Mouse (Mus musculus) ovary, postnatal 14 days (tissue): ENCODE results near the gene Cdc42se2.

Source experiments
- DNase-seq: peaks from one replicate; pipeline ENCODE4 v3.0.0; 2022; ENCODE audit warnings: low spot score

Gene Cdc42se2

GRCm38 (mm10) chr11:54708153-54708552, 79.3 kb downstream of the Cdc42se2 start:
- no peak for DNase-seq

GRCm38 (mm10) chr11:54703306-54703705, 84.2 kb downstream of the Cdc42se2 start:
- peak; percentile 63 for DNase-seq

GRCm38 (mm10) chr11:54701848-54702247, 85.6 kb downstream of the Cdc42se2 start:
- no peak for DNase-seq

DNA sequence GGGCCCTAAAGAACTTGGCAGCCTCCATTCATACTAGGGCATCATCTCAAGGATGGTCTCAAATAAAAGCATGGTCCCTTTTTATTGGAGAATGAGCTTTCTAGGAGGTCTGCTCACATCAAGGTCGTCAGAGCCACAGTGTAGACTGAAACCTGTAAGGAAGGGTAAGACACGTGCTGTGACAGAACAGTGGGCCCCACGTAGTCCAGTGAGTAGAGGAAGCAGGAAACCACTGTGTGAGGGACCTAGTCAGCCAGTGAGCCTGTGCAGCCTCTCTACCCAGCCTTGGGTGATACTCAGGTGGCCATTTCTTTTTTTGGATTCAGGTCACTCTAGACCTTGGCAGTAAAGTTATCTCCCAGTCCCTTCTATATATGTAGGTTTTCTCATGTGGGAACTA, 87.5 kb downstream of the Cdc42se2 start:
- DNase-seq = no peak

DNA sequence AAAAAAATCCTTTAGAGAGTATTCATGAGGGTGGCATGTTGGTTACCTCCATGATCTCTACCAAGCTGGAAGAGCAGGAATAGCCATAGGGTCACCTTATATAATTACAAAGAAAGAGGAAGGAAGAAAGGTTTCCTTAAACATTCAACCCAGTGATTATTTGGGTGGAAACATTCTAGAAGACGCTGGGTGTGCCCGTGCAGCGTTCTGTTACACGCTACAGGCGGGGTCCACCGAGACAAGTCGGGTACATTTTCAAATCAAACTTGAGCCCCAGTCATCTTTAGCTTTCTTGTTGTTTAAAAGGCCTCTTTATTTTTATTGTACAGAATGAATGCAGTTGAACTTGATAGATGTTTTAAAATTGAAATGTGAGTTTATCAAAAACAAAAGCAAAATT, 88.8 kb downstream of the Cdc42se2 start:
- no peak for DNase-seq

- DNase-seq = no peak
Measured at GRCm38 (mm10) chr11:54697611-54698010, 89.9 kb downstream of the Cdc42se2 start.

- DNase-seq = no peak
Measured at GRCm38 (mm10) chr11:54695951-54696350, 91.5 kb downstream of the Cdc42se2 start.

DNA sequence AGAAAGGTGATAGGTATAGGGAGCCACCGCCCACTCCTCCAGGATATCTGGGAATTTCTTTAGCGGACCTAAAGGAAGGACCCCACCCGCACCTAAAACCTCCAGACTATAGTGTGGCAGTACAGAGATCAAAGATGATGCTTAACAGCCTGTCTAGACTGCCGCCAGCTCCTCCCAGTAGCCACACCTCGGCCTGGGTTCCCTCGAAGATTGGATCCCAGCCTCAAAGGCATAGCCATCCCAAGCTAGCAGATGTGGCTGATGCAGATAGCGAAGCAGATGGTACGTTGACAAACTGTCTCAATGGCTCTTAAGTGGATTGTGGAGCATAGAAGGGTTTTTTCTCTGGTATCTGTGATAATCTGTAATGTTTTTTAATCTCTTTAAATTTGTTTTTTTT, 93.2 kb downstream of the Cdc42se2 start:
- no peak for DNase-seq

DNA sequence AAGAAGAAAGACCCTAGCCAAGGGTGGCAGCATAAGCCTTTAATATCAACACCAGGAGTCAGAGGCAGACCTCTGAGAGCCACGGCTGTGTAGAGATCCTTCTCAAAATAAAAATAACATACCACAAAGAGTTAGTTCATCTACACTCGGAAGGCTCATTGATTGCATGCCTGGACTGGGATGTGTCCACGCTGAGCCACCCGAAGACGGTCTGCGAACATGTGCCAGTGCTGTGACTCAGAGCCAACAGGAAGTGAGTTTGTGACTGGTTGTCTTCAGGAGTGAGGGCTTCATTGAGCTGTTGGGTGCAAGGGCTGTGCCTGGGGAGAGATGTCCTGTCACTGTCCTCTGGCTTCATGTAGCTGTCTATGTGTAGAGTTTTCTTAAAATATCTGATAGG, 93.8 kb downstream of the Cdc42se2 start:
- DNase-seq = no peak

DNA sequence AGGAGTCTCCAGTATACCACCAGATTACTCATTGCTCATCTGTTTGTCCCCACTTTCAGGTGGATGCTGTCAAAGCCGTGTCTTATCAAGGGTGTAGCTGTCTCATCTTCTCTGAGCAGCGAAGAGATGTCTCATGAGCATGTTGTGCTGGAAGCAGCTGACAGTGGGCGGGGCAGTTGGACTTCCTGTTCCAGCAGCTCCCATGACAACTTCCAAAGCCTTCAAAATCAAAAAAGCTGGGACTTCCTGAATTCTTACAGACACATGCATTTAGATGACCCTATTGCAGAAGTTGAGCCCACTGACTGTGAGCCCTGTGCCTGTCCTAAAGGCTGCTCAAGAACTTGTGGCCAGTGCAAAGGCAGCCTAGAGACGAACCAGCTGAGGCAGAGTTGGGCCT, 96.3 kb downstream of the Cdc42se2 start:
- DNase-seq = no peak

GRCm38 (mm10) chr11:54690171-54690570, 97.3 kb downstream of the Cdc42se2 start:
- no peak for DNase-seq

- no peak for DNase-seq
Measured at GRCm38 (mm10) chr11:54684831-54685230, 102.6 kb downstream of the Cdc42se2 start.

DNA sequence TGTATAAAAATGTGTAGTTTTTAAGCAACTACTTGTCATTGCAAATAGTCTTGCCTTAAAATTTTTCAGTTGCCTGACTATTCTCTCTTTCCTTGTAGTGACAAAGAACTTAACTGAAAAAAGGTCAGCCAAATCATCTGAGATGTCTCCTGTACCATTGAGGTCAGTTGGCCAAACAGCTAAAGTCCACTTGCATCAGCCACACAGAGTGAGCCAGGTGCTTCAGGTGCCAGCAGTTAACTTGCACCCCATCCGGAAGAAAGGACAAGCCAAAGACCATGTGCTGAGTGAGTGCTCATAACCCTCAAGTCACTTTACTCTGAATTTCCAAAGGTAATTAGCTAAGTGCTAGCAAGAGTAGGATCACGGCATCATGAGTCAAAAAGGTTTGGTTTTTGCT, 108.3 kb downstream of the Cdc42se2 start:
- DNase-seq = no peak

GRCm38 (mm10) chr11:54675792-54676489, 111.5 kb downstream of the Cdc42se2 start:
- no peak for DNase-seq

DNA sequence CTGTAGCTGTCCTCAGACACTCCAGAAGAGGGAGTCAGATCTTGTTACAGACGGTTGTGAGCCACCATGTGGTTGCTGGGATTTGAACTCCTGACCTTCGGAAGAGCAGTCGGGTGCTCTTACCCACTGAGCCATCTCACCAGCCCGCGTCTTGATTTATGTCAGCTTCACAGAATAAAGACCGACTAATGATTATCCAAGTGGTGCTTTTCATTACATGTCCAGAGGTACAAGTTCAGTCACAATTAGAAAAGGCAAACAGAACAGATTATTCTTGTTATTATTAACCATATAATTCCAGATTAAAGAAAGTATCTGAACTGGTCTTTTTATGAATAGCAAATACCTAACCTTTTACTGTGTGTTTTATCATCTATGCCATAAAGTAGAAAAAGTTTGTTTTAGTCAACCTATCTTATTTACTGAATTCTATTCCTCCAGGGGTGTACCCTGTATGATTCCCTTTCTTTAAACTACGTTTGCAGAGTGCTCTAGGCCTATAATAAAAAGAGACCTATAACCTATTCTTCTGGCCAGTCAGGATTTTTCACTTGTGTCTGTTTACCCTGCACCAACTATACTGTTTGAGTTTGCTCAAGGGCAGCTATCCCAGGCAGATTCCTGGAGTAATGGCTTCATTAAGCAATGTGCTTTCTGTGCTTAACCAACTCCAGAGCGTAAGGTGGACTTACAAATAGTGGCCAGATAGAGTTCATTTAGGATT, 113.7 kb downstream of the Cdc42se2 start:
- no peak for DNase-seq
